Mouse (Mus musculus) gastrocnemius, postnatal 14 days (tissue): Measurements from ENCODE around the gene Fam53b. TPM values are rescaled to one million over a fixed set of nuclear protein-coding genes. Genes with fewer than 3 reads are reported as not detected.

Source experiments
- DNase-seq: peaks from one replicate; pipeline ENCODE4 v3.0.0; 2021; ENCODE audit warnings: mixed read lengths
- intact Hi-C: fragments of 180-260 bp; cut with DNase I; formaldehyde crosslinking; loops from one replicate; pipeline ENCODE4 v1.15.1; 2025; ENCODE audit warnings: low total_unique reads
- total RNA-seq, 2 experiments: library from RNA; stranded (reverse); gene quantifications; 2 replicates each; pipeline ENCODE4 v1.2.3; 2021

Fam53b gene
- total RNA-seq, 2 experiments from 2014 or later = 19.5 to 24.1 TPM

- DNase-seq = peak; percentile 46
- intact Hi-C loops = no loop called here
Observed at GRCm38 (mm10) chr7:132753518-132754388, 59.9 kb downstream of the Fam53b start.

GRCm38 (mm10) chr7:132751716-132752115, 62.0 kb downstream of the Fam53b start:
- intact Hi-C loops = no loop called here
- no peak for DNase-seq

- DNase-seq = no peak
Observed at GRCm38 (mm10) chr7:132749504-132749903, 64.2 kb downstream of the Fam53b start.

DNA sequence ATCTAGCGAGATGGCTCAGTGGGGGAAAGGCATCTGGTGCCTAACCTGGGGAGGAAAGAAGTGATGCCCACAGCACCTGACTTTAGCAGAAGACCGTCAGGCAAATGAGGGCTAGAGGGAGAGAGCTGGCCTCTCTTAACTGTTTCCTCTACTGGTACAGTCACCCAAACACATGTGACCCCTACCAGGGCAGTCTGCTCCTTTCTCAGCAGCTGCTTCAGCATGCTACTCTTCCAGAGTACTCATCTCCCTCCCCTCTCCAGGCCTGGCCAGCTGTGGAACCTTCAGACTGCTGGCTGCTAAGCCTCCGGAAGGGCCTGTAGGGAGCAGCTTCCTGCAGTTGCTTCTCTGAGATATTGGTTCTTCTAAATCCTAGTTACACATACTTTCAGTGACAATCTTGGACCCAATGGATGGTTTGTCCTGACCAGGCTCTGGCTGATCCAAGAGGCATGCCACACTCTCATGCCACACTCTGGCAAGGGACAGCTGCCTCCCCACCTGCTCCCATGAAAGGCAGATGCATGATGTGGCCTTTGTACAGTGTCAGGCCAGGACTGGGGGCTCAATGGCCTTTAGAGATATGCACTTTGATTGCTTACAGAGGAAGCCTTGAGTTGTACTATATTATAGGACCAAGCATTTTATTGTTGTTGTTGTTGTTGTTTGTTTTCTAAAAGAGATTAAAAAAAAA, 65.5 kb downstream of the Fam53b start:
- DNase-seq = no peak
- intact Hi-C loops = no loop called here

More at GRCm38 (mm10) chr7:132749504-132749903, 64.2 kb downstream of the Fam53b start:
- intact Hi-C loops = no loop called here

DNA sequence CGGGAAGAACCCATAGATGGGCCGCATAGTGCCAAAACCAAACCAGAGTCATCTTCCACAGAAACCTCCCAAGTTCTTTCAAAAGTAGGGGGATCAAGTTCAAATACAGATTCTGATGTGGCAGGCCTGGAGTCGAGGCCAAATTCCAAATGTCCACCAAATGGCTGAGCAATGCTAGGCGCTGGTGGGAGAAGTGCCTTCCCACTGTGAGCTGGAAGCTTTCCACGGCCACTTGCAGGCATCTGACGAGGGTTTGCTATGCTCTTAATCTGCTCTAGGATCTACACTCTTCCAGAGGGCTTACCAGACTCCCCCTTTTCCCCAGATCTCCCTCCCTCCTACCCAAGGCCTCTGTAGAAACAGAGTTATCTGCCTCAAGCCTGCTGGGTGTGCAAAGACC, 66.6 kb downstream of the Fam53b start:
- intact Hi-C loops = no loop called here
- DNase-seq = no peak

GRCm38 (mm10) chr7:132742912-132743311, 70.8 kb downstream of the Fam53b start:
- intact Hi-C loops = no loop called here
- DNase-seq = no peak

DNA sequence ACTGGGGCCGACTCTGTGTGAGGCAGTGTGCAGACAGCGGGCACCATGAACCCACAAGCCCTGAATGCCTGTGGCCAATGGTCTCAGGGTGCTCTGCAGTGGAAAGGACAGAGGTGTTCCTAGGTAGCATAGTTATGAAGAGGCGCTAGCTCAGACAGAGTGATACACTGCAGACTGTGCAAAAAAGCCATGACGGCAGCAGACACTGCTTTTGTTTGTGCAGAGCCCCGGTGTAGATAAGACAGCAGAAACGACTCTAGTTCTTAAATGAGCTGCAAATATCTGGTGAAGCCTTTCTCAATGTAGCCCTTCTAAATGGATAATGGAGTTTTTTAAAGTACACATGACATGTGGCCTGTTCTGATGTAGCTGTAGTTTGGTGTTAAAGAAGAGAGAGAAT, 73.9 kb downstream of the Fam53b start:
- intact Hi-C loops = loop anchor here (5.0 kb wide), 1 partner anchor 72 kb away; the partner anchor contains the start of gene Fam53b
- DNase-seq = no peak

DNA sequence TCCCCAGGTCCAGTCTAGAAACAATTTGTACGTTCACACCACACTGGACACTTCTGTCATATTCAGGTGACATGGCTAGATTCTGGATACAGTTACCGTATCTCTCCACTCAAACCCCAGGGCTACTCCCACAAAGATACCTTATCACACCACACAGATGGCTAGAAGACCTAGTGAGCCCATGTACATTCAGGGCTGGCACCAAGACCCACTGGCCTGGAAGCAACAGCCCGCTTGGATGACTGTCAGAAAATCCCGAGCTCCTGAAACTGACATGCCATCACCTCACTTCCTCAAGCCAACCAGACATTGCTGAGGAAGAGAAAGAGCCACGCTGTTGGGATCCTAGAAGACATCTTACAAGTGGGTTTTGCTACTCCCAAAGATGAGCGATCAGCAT, 74.8 kb downstream of the Fam53b start:
- DNase-seq = no peak
- intact Hi-C loops = loop anchor here (5.0 kb wide), 1 partner anchor 73 kb away; the partner anchor contains the start of gene Fam53b

- intact Hi-C loops = loop anchor here (5.0 kb wide), 1 partner anchor 76 kb away; the partner anchor contains the start of gene Fam53b
- peak; percentile 70 for DNase-seq
Observed at GRCm38 (mm10) chr7:132736099-132736862, 77.4 kb downstream of the Fam53b start.

- DNase-seq = peak; percentile 76
- intact Hi-C loops = loop anchor here (5.0 kb wide), 1 partner anchor 77 kb away; the partner anchor contains the start of gene Fam53b
Observed at GRCm38 (mm10) chr7:132735145-132735544, 78.5 kb downstream of the Fam53b start.

GRCm38 (mm10) chr7:132734222-132734621, 79.5 kb downstream of the Fam53b start:
- intact Hi-C loops = no loop called here
- DNase-seq = no peak

- intact Hi-C loops = no loop called here
- no peak for DNase-seq
Observed at GRCm38 (mm10) chr7:132733521-132733920, 80.2 kb downstream of the Fam53b start.

GRCm38 (mm10) chr7:132732136-132732789, 81.4 kb downstream of the Fam53b start:
- intact Hi-C loops = no loop called here
- DNase-seq = no peak

DNA sequence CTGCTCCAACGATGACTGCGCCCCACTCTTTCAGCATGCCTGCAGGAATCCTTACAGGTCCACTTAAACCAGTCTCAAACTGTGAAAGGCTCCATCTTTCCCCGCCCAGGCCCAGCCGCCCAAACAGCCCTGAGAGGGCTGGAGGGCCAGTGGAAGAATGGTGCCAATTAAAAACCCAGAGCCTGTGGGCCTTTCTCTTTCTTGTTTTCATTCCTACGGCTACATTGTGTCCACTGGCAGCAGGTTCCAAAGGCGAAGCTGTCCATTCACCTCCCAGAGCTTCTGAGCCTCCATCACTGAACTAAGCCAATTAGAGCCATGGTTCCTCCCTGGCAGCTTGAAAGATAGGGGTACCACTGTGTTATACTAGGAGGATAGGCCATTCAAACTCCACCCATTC, 82.1 kb downstream of the Fam53b start:
- no peak for DNase-seq
- intact Hi-C loops = no loop called here

DNA sequence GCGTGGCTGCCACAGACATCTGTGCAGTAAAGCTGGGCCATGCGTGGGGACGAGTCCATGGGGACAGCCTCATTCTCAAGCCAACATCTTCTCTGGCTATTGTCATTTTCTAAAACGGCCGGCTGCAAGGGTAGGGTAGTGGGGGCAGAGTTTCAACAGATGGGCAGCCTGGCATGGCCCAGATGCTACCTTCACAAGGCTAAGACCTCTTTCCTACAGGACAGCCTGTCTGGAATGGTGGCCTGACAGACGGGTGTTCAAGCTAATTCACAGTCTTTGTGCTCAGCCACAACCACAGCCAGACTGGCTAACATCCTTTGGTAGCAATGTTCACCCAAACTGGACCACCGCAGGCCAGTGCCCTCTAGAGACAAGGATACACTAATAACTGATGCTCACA, 83.2 kb downstream of the Fam53b start:
- no peak for DNase-seq
- intact Hi-C loops = no loop called here

DNA sequence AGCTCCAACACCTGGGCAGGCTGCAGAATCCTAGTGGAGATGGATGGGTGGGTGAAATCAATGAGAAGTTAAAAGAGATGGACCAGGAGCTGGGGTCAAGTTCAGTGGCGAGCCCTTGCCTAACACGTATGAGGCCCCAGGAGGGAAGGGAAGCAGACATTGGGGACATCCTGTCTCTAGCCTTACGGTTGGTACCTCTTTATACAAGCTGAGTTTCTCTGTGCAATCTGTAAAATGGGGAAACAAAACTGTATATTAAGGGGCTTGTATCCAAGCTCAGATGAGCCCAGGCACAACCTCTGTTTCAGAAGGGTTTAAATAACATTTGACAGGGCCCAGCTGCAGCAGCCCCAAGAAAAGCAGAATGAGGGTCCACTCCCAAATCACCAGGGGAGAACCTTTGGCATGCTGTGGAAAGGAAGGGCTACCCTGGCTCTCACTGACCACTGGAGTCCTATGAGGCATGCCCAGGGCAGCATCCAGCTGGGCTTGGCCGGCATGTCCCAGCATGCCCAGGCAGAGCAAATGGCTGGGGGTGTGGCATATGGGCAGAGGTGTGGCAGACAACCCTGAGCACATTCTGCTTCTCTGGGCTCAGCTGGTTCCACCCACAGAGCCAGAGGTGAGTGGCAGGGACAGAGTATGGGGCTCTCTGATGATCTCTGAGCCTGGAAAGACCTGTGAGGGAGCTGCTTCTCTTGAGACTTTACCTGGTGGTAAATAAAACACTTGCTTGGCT, 84.4 kb downstream of the Fam53b start:
- intact Hi-C loops = no loop called here
- no peak for DNase-seq

DNA sequence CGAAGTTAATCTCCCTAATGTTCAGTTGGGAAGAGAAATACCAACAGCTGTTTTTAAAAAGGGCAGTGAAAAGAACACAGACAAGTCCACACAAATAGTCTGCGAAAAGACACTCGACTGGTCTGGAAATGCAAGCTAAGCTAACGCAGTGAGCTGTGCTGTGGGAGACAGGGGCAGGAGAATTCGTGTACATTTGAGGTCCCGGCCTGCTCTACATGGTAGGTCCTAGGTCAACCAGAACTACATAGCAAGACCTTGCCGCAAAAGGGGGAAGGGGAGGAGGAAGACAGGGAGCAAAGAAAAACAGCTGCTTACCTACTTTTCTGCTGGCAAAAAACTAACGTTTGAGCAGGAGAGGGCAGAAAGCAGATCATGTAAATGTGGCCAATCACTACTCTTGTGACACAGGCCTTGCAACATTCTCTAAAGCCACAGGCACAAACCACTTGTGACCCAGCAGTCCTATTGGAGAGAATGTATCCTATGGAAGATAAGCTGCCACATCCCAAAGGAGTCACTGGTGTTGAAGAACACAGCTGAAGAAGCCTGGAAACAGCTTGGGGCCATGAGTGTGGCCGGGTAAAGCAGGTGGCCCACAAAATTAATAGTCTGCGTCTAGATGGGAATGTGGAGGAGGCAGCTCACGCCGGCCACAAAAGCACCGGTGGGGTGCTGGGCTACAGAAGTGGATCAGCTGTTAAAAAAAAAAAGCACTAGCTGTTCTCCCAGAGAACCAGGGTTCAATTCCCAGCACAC, 87.4 kb downstream of the Fam53b start:
- intact Hi-C loops = no loop called here
- DNase-seq = no peak

DNA sequence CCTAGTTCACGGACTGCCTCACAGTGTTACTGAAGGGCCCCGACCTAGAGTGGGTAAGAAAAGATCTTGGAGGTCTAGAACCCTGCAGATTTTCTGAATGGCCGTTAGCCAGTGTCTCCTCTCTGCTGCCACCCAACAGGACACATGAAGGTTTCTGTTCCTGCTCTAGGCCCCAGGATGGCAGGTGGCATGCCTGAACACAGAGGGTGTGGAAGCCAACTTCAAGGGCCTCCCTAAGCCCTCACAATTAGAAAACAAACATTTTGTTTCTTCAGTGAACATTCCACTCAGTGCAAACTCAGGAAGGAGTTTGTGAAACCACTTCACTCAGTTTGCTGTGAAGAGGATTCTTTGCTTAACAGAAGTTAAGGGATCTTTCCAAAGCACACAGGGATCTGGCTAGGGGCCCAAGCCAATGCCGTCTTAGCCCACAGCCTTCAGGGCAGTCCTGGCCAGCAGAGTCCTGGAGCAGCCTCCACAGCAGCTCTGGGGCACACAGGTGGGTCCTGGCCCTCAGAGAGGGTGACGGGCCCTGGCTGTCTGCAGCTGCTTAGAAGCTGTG, 89.1 kb downstream of the Fam53b start:
- intact Hi-C loops = no loop called here
- no peak for DNase-seq
